Mouse (Mus musculus) kidney, postnatal 4 days (tissue): ENCODE measurements around the gene Ezh1.
A peak's percentile ranks its signal among the peaks of the same experiment; 100 is the strongest.

Source experiments
- DNase-seq, 2 experiments: peaks; one replicate each; pipeline ENCODE4 v3.0.0; 2021; ENCODE audit warnings: mixed read lengths in 2 of 2

Gene Ezh1

DNA sequence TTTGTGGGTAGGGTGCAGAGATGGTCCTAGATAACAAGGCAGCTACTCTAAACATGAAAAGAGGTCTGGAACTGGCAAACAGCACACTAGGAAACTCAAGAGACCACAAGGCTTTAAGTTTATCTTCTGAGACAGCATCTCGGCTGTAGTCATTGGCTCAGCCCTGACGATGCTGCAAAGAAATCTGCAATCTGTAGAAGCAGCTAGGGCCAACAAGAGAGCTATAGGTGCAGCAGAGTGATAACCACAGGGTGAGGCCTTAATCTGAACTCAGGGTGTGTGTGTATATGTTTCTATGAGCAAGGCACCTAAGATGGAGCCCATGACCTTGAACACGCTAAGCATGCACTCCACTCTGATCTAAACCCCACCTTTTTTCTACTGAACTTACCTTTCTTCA, 26.7 kb downstream of the Ezh1 start:
- no peak for DNase-seq

DNA sequence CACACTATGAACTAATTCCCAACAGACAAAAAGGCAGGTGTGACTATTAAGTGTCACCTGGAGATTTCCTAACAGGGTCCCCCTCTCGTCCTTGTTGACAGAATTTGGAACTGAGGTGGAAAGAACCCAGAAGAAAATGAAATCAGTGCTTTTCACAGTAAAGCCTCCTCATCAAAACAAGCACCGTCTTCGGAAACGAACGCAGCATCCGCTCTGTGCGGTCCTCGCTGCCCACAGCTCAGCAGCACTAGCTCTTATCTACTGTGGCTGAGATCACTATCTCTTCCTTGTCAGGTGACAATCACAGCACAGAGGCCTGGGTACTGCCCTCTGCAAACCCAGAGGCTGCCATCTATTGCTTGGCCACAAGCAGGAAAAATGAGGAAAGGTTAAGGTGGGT, 30.1 kb downstream of the Ezh1 start:
- no peak for DNase-seq

DNA sequence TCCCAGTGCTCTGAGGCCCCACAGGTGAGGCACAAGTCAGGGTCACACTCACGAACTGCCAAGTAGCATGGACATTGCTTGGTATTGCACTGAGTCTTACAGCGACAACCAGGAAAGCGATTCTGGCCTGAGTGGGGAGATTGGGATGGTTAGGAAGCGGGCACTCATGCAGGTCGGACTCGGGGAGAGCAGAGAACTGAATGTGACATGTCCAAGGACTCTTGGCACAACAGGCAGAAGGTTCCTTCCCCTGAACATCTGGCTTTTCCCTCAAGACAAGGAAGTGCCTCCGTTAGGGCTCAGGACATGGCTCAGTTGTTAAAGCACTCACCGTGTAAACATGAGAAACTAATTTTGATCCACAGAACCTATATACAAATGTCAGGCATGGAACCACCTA, 30.7 kb downstream of the Ezh1 start:
- DNase-seq, result no peak

DNA sequence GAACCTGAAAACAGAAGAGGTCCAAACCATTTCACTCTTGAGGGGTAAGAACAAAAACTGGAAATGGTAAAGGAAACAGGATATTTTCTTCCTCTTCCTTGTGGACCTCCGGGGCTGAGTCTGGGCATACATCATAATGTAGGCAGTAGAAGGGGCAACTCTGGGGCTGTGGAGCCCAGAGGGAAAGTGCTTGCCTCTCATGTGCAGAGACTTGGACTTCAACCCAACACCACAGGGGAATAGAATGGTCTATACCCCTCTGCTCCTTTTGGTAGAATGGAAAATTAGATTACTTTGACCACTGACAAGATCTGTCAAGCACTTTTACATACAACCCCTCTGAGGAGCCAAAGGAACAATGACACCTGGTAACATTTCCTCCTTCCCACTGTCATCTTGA, 31.2 kb downstream of the Ezh1 start:
- DNase-seq, result no peak

DNA sequence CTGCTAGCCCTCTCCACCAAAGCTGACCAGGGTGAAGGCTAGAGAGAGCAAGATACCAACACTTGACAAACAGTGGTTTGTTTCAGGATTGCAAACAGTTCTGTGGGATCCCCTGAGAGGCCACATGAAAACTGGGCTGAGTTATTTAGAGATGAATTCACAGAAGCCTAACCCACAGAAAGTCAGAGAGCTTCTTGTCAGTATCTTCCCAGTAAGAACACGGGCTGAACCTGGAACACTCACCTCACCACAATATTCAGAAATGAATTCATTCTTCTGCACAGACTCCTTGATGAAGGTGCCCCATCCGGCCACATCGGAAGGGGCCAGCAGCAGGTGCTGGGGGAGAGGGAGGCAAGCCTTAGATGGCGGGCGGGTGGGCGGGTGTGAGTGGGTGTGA, 31.6 kb downstream of the Ezh1 start:
- DNase-seq, result no peak

DNA sequence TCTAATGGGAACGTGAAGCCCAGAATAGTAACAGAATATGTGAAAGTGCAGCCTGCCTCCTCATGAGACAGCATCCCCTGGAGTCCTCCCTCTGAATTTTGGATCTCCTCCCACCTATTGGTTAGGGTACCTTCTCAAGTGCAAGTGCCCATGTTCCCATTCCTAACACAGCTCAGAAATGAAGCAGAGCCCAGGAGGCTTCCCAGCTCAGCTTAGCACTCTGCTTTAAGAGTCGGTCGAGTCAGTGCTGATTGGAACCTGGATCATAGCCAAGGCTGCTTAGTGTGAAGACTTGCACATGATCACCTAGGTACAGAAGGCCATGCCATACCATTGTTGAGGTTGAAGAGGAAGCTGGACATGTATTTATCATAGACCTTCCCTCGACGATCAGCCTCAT, 32.1 kb downstream of the Ezh1 start:
- no peak for DNase-seq

DNA sequence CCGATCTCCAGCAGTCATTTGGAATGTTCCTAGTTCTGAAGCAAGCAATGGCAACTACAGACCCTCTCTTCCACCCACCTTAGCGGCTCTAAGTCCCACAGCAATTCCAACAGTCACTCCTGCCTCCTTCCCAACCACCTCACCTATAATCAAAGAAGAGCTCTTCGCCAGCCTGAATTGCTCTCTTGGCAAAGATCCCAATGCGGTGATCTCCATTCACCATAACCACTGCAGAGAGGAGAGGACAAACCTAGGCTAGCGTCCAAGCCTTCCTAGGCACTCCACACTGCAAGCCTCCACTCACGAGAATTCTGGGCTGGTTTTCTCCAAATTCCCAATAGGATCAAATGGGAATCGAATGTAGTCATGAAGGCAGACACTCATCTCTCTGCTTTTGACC, 33.2 kb downstream of the Ezh1 start:
- no peak for DNase-seq

DNA sequence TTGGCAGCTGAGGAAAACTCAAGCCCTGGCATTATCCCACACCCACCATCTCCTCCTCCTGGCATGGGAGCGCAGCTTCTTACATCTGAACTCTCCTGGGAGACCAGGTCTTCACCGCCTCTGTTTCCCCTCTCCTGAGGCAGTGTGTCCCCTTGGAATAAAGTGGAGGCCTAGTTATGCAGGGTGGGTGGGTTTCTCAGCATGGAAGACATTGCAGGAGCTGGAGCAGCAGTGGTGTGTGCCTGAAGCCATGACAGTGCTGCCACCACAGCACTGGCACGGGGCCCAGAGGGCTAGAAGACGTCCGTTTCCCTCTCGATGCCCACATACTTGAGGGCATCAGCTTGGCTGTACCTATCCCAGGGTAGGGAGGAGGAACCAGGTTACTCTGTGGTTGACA, 33.6 kb downstream of the Ezh1 start:
- no peak for DNase-seq

DNA sequence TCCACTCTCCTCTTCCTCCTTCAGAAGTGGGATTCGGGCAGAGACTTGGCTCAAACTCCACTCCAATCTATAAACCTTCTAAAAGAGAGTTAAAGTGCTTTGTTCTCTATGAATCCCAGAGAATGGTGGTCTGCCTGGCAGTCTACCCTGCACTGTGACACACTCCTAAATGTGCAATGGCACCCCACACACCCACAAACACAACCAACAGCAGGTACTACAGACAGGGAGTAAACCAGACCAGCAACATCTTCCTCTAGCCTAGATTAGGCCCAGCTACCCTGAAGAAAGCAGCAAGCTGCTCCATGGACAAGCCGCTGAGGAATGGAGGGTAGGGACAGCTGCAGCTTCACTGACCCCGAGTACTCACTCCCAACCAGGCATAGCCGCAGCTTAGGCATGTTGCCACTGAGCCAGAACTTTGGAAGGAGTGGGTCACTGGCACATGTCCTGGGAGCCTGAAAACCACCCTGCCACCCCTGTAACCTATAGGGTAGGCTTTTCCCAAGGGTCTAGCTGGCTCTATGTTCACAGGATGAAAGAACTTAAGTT, 34.3 kb downstream of the Ezh1 start:
- DNase-seq, result no peak

DNA sequence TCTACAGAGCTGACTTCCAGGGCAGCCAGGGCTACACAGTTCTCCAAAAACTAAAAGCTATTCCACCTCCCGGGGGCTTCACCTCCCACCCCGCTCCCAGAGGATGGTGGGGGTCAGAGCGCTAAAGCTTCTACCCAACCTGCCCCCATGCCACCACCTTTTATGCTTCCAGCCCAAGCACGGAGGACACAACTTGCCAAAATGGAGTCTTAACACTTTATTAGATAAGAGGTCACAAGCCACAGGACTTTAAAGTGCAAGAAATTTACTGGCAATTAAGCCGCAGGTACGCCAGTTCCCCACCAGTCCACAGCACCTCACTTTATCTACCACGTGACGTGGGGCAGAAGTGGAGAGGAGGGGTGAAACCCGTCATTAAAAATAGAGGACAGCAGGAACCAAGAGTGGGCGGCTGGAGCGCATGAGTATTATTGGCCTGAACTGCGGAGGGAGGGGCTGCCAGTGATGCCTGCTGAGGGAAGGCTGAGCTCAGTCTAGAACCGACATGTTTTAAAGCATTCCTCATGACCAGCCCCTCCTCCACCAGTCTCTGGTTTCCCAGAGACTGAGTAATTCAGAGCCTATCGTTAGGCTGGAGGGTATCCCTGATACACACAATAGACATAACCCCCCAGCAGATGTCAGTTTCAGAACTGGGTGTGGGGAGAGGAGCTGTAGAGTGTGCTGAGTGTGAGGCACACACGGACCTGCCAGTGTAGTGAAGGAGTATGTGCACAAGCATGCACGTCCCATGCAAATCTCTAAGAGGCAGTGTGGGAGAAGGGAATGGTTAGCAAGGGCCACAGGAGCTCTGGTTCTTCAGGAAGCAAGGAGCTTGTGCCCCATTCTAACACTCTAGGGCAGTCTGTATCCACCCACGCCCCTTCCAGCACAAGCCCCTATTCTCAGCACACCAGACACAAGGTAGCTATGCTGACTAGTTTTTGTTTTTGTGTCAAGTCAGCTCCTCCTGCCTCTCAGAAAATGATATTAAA, 35.1 kb downstream of the Ezh1 start:
- DNase-seq, result peak in 1 of 2 experiments; percentile 44

DNA sequence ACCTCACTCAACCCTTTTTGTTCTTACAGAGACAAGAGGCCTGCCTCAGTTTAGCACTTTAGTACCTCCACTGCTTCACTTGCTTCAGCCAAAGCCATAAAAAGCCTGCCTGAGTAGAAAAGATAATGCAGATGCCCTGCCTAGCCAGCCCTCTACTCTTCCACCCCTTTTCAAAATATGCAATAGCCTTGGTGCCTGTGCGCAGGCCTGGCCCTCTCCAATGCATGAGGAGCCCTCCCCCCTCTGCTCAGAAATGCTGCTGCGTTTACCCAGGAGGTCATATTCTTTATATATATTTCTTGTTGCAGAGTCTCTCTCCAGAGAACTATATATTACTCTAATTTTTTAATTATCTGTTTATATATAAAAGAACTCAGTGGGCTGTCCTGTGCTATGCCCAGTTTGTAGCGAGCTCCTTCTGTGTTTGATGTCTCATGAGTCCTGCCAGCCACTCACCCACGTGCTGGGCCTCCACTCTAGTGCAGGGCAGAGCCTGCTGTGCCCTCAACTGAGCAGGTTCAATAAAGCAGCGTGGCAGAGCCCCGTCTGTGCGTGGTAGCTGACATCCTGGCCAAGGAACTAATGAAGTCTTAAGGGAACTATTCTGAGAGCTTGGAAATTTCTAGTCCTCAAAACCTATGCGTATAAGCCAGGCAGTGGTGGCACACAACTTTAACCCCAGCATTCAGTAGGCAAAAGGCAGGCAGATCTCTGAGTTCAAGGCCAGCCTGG, 35.9 kb downstream of the Ezh1 start:
- DNase-seq, result peak in 1 of 2 experiments; percentile 57

DNA sequence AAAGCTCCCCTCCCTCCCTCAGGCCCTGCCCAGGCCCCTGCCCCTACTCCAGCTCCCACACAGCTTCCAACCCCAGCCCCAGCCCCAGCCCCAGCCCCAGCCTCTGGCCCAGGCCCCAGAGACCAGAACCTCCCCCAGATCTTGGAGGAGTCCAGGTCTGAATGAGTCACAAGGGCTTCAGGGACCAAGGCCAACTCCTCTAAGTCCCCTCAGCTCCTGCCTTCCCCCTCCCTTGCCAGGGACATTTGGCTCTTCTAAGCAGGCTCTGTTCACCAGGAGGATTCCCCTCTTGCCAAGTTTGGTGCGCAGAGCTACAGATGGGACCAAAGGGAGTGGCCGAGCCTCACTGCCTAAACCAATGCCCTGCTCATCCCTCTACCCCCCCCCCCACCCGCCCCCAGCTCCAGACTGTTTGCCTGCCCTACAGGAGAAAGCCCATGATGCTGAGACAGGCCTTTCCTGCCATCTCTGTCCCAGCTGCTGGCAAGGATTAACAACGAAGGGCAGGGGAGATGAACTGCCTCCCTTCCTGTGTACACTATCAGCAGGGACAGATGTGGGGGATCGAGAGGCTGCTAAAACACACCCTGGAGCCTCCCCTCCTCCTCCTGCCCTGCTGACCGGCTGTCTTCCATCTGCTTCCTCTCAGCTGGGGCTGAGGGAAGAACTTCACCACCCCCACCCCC, 36.6 kb downstream of the Ezh1 start:
- DNase-seq, result peak; percentile 73 to 82

DNA sequence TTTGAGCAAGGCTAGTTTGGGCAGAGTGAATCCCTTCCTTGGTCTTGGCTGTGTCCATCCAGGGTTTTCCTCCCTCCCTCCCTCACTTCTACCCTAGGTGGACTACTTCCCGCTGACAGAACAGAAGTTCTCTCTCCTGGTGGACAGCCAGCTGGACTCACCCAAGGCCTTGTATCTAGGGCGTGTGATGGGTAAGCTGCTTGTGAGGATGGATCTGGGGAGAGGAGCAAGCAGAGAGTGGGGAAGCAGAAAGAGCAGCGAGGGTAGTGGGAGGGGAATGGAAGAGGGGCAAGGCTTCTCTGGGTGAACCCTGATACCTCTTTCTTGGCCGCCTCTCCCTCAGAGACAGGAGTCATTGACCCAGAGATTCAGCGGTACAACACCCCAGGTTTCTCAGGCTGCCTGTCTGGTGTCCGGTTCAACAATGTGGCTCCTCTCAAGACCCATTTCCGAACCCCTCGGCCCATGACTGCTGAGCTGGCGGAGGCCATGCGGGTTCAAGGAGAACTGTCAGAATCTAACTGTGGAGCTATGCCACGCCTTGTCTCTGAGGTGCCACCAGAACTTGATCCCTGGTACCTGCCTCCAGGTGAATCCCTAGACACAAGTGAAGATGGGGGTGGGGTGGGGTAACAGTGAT, 38.0 kb downstream of the Ezh1 start:
- DNase-seq, result no peak

DNA sequence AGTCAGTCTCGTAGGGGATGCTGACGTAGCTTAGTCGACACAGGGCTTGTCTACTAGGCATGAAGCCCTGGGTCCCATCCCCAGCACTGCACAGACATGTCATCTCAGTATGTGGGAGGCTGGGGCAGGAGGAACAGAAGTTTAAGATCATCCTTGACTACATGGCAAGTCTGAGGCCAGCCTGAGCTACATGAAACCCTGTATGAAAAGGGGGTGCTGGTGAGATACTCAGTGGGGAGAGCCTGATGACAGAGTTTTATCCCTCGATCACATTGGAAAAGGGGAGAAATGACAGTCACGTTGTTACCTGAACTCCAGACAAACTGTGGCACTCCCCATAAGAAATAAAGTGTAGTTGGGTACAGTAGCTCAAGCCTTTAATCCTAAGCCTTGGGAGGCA, 38.7 kb downstream of the Ezh1 start:
- no peak for DNase-seq

DNA sequence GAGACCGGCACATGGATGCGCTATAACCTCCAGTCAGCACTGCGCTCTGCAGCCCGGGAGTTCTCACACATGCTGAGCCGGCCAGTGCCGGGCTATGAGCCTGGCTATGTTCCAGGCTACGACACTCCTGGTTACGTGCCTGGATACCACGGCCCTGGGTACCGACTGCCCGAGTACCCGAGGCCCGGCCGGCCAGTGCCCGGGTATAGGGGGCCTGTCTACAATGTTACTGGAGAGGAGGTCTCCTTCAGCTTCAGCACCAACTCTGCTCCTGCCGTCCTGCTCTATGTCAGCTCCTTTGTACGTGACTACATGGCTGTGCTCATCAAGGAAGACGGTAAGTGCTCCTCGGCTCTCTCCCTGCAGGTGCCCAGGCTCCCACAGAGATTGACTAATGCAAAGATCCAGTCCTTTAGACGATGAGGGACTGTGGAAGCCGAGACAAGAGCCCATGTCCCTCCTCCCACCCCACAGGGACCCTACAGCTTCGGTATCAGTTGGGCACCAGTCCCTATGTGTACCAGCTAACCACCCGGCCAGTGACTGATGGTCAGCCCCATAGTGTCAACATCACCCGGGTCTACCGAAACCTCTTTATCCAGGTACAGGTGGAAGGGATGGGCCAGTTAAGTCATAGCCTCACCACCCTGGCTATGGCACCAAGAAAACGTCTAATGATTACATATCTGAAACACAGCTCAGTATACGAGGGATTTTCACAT, 39.6 kb downstream of the Ezh1 start:
- DNase-seq, result no peak

DNA sequence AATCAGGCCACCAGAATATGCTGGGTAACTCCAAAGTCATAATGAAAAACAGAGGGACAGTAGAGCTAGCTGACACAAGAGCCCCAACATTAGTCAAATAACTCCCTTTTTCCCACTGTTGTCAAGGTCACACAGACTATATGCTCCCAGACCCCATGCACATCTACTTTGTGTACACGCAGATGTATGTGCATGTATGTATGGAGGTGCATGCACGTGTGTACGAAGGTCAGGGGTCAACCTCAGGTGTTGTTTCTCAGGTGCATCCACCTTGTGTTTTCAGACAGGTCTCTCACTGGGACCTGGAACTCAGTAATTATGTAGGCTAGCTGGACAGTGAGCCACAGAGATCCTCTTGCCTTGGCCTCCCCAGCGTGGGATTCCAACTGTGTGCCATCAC, 40.8 kb downstream of the Ezh1 start:
- no peak for DNase-seq

DNA sequence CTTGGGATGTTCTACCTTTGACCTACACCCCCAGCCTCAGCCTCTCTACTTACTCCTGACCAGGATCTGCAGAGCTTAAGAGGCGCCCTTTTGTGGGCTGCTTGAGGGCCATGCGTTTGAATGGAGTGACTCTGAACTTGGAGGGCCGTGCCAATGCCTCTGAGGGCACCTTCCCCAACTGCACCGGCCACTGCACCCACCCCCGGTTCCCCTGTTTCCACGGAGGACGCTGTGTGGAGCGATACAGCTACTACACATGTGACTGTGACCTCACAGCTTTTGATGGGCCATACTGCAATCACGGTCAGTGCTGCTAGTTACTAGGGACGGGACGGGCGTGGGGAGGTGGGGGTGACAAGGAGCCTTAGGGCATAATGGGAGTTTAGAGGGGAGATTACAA, 41.3 kb downstream of the Ezh1 start:
- no peak for DNase-seq

DNA sequence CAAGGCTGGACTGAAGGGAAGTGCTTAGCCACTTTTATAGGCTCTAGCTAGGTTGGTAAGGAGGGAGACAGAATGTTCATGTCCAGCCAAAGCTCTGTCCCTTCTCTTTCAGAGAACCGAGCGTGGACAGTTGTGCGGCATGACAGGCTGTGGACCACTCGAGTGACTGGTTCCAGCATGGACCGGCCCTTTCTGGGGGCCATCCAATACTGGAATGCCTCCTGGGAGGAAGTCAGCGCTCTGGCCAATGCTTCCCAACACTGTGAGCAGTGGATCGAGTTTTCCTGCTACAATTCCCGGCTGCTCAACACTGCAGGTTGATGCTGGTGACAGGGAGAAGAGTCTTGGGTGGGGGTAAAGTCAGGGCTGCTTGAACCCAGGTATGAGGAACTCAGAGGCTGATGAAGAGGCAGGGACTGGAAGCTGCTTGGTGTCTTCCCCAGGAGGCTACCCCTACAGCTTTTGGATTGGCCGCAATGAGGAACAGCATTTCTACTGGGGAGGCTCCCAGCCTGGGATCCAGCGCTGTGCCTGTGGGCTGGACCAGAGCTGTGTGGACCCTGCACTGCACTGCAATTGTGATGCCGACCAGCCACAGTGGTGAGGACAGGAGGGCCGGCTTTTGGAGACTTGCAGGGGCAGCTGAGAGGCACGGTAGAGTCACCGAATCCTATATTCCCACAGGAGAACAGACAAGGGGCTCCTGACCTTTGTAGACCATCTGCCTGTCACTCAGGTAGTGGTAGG, 43.3 kb downstream of the Ezh1 start:
- DNase-seq, result peak; percentile 59 to 61

DNA sequence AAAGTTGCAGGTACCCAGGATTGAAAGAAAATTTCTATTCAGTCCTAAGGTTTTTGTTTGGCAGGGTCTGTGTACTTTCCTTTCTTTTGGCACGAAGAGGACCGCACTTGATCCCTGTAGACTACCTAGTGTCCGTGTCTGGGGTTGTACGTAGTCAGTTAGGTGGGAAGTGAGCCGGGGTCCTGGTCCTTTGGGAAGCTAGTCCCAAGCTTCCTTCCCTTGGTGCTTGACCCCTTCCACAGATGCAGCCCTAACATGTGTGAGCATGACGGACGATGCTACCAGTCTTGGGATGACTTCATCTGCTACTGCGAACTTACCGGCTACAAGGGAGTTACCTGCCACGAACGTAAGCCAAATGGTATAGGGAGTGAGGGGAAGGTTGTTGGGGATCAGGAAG, 44.3 kb downstream of the Ezh1 start:
- no peak for DNase-seq

DNA sequence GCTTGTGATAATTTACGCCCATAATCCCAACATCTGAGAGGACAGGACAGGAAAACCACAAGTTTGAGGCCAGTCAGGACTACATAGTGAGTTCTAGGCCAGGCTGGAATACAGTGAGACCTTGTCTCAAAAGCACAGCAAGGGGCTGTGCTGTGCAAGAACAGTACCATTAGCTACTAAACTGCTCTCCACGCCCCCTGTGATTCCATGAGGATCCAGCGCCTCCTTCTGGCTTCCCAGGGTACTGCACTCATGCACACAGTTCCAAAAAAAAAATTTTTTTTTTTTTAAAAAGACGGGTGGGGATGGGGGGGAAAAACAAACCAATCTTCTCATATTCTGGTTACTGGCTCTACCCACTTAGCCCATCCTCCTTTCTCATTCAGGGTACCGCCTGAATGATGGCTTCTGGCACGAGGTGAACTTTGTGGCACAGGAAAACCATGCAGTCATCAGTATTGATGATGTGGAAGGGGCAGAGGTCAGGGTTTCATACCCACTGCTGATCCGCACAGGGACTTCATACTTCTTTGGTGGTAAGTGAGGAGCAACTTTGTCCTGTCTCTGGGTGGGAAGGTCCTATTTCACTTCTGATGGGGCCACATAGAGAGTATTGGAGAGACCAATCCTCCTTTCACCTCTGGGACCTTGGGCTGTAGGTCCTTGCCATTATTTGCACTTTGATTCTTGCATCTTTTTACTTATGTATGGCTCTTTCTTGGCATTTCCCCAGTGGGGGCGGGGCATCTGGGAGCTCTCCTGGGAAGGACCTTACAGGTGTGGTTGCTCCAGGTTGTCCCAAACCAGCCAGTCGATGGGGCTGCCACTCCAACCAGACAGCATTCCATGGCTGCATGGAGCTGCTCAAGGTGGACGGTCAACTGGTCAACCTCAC, 45.2 kb downstream of the Ezh1 start:
- DNase-seq, result peak; percentile 88 to 89
